Mouse (Mus musculus) testis, postnatal 10 days (tissue): ENCODE results near the gene Mrpl10.

Experiments
- DNase-seq: peaks from one replicate; pipeline ENCODE4 v3.0.0; 2021; ENCODE audit warnings: low spot score

The Mrpl10 gene

DNA sequence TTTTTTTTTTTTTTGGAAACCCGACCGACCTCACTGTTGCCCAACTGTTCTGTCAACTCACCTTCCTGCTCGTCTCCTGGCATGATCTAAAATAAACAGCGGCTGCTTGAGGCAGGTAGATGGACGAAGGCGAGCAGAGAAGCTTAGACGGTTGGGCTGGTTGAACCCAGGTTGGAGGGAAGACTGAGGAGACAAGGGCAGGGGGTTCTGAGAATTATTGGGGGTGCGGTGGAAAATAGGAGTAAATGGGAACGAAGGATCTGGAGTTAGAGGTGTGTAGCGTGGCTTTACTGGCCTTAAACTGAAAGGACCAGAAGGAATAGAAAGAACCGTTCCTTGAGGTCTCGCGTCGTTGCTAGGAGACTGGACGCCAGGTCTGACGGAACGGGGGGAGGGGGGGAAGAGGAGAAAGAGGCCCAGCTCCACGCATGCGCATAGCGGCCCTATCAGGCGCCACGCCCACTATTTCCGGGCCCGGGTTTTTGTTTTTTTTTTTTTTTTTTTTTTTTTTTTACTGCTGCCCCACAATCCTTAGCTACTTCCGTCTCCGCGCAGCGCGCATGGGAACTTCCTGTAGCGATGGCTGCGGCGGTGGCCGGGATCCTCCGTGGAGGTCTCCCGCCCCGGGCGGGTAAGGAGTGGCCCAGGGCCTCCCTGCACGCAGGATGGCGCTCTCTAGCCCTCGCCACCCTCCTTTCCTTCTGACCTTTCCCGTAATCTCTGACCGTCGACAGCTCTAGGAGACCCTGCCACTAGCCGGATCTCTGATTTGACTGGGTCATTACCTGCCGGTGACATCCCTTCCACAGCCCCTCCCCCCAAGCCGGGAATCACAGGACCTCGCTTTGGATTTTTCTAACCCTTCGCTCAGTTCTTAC, at the start of gene Mrpl10, which contains the start of gene Lrrc46:
Gene Mrpl10, plus strand, starts transcription at position 539 of the 878 bp plus-strand sequence.
Gene Lrrc46, minus strand, starts transcription at position 386 of the 878 bp plus-strand sequence.
- DNase-seq = peak; percentile 97

DNA sequence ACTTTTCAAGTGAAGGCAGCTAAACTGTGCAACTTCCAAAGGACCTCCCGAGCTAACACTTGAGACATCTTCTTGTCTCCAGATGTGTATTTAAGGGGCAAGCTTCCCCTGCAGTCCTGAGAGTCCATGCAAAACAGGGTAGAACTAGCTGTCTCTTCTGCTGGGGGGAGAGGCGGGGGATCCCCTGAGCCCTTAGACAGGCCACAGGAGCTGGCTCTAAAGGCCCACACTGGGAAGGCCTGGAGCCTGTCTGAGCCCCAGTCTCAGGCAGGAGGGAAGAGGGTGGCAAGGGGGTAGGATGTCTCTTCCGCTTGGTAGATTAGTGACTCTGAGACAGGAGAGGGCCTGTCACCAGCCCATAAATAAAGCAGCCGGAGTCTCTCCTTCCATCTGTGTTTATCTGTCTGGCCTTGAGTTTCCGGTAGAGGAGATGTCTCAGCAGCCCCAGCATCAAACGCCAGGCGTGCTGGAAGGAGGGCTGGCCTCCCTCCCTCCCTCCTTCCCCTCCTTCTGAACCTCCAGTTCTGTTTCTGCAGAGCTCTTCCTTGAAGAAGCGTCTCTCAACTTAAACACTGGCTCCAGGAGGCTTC, 48.5 kb upstream of the Mrpl10 start:
- no peak for DNase-seq

DNA sequence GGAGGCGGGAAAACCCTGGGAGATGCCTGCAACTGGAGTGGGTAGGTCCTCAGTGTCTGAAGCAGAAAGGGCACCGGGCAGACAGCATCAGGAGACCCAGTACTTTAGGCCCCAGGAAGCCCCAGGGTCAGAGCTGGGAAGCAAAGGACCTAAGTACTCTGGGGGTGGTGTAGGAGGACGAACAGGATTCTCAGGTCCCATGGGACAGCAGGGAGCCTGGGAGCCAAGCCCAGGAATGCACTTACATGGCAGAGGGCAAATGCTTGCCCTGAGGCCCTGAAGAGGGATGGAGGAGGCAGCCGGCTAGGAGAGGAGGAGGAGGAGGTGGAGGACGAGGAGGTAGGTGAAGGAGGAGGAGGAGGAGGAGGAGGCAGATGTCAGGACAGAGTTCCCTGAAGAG, 46.3 kb upstream of the Mrpl10 start:
- DNase-seq = no peak

DNA sequence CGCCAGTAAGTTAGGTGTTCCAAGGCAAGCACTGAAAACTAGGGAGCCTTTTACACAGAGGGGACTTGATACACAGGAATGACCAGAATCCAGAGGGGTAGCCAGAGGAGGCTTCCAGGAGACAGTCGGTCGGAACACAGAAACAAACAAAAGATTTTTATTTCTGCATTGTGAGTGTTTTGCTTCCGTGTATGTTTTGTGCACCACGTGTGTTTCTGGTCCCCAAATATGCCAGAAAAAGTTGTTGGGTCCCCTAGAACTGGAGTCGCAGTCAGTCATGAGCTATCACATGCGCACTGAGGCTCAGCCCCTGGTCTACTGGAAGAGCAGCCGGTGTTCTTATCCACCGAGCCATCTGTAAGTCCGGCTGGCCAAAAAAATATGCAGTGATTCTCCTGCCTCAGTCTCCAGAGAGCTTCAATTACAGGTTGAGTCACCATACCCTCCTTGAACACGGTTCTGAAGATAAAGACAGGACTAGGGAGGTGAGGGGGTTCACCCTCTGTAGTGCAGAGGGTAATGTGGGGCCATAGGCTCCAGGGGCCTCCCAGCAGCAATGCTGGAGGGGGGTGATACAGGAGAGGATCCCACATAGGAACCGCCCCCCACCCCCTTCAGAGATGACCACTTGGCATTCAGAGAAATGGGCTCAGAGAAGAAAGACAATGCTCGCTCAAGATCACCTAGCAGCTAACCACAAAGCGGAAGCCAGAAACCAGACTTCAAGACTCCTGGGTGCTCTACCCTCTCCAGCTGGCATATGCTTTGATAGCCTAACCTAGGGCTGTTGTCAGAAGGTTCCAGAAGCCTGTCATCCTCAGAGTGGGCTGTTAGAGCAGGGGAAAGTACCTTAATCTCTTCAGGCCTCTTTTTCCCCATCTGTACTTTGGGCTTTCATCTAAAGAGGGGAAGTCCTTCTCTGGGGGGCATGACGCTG, 45.3 kb upstream of the Mrpl10 start:
- no peak for DNase-seq

DNA sequence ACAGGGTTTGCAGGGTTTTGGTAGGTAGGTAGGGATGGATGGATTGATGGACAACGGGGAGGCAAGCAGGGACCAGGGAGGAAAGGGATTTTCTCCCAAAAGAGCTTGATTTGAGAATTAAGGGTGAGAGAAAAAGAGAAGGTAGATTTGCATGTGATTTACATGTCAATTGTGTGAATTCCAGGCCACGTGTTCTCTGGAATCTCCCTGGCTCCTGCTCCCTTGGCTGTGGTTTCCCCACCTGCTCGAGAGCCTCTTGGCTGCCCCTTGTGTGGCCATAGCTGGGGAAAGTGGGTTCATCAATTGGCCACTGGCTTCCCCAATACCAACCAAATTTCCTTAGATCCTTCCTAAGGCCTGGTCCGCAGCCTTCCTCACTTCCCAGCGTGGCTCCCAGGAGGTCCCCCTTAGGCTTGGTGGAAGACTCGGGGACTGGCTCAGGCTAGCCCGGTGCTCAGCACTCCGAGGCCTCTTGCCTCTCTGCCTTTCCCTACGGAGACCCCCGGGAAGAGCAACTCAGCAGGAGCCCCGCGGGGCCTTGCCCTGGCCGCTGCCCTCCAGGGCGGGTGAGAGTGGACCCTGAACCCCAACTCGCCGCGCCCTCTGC, 44.5 kb upstream of the Mrpl10 start:
- no peak for DNase-seq

DNA sequence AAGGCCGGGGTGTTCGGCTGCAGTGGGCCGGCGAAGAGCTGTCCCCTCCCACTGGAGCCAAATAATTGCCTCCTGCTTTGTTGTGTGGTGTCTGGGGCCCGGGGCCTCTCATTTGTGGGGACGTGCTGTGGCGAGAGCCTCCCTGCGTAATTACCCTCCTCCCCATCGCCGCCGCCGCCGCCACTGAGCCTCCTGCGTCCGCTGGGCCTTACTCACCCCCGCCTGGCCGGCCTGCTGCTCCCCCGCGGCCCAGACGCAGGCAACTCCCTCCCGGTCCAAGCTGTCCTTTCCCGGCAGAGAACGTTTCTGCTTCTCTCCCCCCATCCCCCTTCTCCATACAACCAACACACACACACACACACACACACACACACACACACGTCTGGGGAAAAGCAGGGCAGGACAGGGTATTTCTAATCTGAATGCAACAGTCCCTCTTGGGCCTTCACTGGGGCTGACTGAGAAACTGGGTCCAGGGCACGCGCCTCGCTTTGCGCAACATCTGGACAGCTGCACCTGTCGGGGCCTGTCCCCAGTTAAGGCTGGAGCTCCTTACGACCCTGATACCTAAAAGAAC, 43.9 kb upstream of the Mrpl10 start:
- DNase-seq = peak; percentile 66

DNA sequence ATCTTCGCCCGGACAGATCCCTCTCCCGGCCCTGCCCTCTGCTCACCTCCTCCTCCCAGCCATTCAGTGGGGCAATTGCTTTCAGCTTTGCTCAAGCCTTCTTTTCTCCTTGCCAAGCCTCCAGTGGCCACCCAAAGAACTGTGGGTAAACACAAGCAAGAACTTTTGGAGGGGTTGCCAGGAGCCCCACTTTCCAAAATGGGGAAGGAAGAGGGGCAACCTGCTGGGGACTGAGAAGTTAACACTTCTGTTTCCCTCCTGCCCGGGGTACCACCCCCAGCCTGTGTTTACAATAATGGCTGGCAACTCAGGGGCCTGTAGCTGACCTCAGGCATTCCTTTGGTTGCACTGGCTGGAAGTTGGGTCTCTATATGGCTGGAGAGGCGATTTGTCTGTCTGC, 38.2 kb upstream of the Mrpl10 start:
- DNase-seq = no peak

DNA sequence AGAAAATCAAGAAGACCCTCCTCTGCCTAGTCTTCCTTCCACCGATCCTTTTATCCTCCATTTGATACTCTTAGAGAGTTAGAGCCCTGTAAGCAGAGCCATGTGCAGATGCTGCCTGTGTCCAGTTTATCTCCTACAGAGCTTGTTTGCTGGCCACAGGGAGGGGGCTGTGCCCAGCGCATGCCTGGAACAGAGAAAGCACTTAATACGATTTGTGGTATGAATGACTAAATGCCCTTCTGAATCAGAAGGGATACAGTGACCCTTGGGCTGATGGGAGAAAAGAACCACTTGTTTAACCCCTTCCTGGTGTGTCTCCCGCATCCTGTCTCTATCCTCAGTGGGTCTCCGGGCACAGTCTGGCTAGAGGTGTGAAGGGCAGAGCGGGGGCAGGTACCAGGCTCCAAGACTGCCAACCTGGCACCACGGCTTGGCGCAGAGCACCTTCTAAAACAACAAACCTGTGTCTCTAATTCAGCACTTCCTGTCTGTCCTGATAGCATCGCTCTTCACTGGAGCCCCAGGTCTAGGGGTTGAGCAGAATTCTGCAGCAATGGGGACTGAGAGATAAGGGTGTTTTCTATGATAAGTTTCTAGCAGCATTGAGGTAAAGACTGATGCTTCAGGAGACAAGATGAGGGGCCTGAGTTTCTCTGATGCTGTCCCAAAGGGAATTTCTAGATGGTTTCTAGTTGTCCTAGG, 34.1 kb upstream of the Mrpl10 start:
- DNase-seq = no peak

DNA sequence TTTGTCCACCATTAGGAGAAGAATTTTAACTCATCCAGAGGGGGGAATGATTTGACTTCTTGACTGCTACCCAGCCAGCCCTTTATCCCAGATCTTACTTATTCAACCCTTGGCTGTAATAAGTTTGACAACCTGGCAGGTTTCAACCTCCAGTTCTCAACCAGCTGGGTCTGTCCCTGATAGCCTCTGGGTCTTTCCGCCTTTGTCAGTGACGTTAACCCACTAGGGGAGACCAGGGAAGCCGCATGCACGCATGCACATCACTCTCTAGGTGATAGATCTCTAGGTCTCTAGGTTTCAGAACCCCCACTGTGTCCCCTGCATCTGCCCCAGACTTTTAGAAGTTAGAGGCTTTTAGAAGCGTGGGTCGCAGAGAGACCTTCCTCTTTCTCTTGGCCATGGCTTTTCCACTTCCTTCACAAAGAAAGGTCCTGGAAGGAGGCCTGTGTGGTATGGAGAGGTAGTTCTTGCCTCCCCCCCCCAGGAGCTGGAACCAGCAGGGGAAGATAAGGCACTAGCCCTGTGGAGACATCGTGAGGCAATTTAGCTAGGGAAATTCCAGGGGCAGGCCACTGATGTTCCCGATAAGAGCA, 32.1 kb upstream of the Mrpl10 start:
- DNase-seq = no peak

DNA sequence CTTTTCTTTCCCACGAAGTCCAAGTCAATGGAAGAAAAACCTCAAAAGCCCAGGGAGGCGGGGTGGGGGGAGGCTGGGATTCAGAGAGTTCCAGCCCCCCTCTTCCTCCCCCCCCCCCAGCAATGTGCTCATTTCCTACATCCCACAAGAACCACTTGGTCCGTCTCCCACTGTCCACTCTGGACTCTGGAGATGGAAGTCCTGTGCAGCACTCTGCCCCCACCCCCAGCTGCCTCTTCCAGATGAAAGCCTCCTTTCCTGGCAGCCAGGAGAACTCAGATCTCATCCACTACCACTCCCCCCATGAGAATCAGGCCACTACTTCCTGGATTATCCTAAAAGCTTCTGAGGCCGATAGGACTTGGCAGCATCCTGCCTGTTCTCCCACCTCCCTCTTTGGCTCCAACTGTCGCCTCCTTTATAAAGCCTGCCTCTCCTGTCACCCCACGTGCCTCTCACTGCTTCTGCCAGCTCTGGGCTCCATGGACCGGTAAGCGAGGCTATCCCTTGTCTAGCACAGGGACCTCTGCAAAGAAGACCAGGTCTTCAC, 28.2 kb upstream of the Mrpl10 start, which contains the start of gene Sp6:
Gene Sp6, plus strand, starts transcription at position 274 of the 550 bp plus-strand sequence.
- no peak for DNase-seq

DNA sequence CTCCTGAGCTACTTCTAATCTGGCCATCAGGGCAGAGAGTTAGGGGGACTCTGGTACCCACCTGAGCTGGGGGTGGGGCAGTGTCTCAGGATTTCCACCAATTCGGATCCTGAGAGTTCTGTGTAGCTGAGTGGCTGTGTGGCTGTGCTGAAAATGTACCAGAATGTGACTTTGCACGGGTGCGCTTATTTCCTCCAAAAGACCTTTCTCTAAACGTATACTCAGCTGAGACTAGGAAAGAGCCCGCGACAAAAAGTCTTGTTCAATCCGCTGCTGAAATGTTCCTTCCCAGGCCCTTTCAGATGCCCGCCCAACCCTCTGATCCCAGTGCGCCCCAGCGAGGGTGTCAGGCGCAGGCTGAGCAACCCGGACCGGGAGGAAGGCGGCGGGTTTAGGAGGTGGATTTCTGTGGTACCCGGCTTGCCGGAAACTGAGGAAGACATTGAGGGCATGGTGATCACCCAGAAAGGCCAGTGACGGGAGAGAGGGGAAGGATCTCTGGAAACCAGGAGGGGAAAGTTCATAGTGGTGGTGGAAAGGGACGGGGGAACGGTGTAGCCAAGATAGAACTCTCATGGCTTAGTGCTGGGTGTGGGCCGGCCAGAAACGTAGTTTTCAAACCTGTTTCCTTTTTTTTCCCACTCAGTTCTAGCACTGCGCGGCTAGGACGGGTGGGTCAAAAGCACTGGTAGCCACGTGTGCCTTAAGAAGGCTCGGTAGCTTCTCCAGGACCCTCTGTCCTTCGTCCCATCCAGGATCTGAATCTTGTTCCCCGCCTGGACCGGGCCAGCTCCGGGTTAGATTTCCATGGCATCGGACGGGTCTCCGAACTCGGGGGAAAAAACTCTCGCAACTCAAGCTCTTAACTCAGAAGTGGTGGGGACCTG, 23.4 kb upstream of the Mrpl10 start:
- DNase-seq = no peak

DNA sequence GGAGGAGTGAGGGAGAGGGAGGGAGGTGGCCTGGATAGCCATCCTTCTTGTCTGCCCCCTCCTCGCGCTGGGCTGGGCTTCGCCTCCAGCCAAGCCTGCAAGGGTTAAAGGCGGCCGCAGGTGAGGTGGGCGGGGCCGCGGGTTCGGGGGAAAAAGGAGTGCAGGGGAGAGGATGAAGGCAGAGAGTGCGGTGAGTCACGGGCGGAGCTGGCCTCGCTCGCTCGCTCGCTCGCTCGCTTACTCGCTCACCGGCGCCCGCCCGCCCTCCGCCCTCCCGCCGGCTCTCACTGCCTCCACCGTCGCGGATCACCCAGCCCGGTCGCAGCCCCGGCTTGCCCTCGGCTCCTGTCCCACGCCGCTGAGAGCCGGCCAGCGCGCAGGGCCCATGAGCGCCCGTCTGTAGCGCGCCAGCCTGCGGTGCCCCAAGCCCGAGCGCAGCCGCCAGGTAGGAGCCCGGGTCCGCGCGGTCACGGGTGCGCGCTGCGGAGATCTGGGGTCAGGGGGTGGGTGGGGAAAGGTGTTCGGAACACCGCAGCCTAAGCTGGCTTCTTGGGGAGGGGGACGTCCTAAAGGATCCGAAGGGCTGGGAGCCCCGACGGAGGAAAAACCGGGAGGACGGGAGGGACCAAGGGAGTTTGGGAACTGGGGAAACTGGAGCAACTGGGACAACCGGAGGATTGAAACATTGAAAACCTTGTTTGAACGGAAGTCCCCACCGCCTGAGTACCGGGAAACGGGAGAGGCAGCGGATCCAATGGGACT, 22.6 kb upstream of the Mrpl10 start:
- DNase-seq = no peak

DNA sequence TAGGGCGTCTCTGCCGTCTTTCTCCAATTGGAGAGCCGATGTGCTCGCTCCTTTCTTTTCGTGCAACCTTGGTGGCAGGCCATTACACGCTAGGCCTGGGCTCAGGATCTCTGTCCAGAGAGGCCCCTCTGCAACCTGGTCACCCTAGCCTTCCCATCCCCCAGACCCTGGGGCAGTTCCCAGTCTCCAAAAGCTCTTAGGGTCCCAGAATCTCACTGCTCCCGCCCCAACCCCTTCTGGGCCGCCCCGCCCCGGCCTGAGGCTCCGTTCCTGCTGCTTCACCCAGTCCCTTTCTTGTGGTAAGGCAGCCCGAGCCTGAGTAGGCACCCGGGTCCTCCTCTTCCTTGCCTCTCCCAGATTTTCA, 22.0 kb upstream of the Mrpl10 start:
- no peak for DNase-seq

DNA sequence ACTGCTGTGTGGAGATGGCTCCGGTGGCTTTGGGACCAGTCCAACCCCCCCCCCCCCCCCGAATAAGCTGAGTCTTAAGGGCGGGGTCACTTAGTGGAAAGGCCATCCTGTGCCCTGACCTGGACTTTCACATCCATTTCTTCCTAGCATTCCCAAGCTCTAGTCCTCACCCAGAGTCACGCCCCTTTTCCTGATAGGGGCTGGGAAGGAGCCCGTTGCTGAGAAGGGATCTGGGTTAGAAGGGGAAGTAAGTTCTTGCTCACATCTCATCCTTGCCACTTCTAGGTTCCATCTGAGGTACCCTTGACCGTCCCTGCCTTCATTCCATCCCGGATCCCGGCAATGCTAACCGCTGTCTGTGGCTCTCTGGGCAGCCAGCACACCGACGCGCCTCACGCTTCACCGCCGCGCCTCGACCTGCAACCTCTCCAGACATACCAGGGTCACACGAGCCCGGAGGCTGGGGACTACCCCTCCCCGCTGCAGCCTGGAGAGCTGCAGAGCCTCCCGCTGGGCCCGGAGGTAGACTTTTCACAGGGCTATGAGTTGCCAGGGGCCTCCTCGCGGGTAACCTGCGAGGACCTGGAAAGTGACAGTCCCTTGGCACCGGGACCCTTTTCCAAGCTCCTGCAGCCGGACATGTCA, 20.1 kb upstream of the Mrpl10 start:
- no peak for DNase-seq

DNA sequence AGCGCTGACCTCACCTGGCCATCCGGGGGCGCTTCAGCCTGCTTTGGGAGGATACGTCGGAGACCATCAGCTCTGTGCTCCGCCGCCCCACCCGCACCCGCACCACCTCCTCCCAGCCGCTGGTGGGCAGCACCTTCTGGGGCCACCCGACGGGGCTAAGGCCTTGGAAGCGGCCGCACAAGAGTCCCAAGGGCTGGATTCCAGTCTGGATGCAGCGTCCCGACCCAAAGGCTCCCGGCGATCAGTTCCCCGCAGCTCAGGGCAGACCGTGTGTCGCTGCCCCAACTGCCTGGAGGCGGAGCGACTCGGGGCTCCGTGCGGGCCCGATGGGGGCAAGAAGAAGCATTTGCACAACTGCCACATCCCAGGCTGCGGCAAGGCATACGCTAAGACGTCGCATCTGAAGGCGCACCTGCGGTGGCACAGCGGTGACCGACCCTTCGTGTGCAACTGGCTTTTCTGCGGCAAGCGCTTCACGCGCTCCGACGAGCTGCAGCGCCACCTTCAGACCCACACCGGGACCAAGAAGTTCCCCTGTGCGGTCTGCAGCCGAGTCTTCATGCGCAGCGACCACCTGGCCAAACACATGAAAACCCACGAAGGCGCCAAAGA, 19.4 kb upstream of the Mrpl10 start:
- peak; percentile 86 for DNase-seq

DNA sequence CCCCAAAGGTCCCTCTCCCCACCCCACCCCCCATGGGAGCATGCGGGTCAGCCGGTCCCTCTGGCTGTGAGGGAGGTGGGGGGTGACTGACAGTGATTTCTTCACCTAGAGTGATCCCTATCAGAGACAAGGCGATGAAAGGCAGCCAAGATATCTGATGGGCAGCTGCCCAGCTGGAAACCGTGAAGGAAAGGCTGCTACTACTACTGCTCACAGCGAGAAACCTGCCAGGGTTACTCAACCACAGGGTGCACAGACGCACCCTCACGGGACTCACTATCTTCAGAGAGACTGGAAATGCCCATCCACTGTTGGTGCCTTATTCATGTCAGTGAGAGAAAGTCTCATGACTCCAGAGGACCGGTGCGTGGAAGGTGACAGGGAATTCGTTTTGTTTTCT, 16.4 kb upstream of the Mrpl10 start:
- no peak for DNase-seq

DNA sequence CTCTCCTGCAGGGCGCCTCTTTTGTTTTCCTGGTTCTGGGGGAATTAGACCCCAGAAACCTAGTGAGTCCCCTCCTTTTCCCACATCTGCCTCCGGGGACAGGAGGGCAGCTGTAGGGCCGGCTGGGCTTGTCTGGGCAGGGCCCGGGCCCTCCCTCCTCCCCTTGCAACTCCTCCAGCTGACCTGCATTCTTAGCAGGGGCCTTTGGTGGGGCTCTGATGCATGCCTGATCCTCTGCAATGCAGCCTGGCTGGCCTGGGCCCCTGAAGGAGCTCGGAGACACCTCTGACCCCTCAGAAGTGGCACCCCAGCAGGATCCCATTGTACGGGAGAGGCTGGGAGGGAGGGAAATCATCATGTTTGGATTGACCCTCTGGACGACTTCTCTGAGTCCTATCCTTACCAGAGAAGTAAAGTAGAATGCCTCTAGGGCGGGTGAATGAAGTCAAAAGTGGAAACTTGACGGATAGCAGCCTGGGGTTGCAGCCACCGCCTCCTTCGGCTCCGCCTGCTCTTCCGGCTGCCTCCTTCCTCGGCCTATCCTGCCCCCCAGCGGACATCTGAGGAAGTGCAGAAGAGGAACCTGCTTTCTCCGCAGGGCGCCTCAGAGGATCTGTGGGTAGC, 15.5 kb upstream of the Mrpl10 start:
- peak; percentile 93 for DNase-seq
